Mouse (Mus musculus) c-Kit-negative CD71-positive TER-119-positive erythroid progenitor cells, embryonic 14.5 days (primary cell): ENCODE data around the gene Pknox2.

ENCODE experiments used
- DNase-seq: peaks from one replicate; pipeline ENCODE4 v3.0.0-alpha.2; 2013; ENCODE audit warnings: low read depth, low spot score

Gene Pknox2

DNA sequence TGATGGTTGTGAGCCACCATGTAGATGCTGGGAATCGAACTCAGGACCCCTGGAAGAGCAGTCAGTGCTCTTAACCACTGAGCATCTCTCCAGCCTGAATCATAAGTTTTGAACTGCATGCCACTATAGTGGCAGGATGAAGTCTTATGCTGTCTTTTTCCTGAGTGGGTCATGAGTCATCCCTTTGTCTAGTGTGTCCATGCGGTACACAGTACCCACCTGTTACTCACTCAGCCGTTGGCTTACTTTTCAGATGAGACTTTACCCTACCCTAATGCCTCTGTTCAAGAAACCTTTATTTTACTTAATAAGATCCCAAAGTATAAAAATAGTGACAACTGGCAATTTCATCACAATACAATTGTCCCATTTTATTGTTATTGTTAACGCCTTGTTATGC is 95.5 kb downstream of the Pknox2 start:
- no peak for DNase-seq

DNA sequence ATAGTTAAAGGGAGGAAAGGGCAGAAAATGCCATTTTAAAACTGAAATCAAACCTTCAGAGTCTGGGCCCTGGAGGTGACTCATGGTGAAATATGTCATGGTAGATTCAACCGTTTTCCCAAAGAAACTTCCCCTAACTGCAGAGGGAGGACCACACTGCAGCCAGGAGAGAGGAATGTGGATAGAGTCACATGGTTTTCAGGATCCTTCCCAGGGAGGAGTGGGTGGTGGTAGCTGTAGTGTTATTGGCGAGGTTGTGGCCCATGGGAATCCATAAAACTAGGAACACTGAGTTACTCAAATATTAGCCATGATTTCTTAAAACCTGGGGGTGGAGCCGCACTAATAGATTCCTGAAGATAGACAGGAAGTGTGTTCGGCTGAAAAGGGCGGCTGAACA is 99.7 kb downstream of the Pknox2 start:
- no peak for DNase-seq

DNA sequence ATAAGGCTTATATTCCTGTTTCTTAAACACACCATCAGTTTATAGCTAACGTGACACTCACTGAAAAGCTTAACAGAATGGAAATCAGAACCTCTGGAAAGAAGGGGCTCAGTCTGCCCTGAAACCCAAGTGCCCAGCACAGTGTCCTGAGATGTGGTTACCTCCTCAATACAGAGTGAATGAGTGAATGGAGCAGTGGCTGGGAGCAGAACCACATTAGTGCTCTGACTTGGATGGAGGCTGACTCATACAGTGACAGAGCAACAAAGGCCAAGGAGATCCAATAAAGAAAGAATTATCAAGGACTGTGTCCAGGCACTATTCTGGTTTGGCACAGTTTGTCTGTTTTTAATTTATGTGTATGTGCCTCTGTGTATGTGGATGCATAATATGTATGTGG is 101.3 kb downstream of the Pknox2 start:
- no peak for DNase-seq

DNA sequence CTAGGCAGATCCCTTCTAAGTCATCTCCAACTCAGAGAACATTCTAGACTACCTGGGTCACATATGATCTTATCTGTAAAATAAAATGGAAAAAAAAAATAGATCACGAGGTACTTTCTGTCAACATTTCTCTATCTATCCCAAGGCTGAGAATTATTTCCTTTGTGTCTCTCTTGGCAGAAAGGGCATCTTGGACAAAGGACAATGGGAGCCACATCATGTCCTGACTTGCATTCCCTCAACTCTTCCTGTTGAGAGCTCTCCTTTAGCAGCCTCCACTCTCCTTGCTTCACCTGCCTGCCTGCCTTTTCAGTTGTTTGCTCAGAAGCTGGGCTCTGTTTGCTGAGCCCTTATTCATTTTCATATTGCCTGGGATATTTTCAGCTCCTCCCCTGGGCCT is 103.0 kb downstream of the Pknox2 start:
- no peak for DNase-seq

DNA sequence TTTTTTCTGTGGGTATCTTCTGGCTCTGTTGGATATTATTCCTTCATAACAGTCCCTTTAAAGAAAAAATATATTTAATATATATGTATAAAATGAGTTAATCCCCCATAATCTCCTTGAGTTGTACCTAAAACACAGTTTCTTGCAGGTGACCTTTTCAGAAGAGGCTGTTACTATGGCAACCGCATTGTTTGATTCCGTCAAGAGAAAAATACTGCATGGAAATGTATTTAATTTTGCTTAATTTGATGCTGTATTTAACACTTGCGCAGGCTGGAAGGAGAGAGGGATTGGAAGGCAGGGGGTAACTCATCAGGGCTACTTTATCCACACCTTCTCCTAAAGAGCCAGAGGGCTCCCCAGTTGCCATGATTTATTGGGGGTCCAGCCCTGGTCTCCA is 108.3 kb downstream of the Pknox2 start:
- DNase-seq = no peak

DNA sequence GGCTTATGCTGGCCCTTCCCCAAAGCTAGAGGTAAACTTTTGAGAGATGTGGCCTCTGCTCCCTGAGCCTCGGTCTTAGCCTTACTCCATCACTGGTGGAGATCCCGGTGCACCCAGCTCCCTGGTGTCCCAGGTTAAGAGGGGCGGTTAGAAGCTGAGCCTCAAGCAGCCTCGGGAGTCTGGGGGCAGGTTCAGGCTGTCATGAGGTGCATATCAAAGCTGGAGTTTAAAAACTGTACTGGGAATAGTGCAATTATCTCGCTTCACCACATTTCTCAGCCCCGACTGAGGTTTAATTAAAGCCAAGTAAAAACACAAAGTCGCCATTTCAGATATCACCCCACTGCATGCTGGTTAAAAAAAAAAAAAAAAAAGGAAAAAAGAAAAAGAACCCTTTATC is 108.8 kb downstream of the Pknox2 start:
- DNase-seq = no peak

DNA sequence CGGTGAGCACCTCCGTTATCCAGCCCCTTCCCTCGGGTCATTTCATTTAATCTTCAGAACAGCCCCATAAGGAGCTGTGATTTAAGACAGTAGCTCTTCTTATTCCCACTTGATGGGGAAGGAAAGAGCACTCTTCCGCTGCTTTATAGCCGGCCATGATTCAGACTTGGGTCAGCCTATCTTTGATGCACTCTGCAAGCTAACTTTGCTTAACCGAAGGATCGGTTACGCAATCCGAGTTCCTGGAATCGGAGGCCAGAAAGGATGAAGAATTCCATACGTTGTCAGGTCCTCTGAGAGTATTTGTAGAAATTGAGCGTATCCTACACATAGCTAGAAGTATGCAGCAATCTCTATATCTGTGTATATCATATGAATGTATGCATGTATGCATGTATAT is 109.8 kb downstream of the Pknox2 start:
- no peak for DNase-seq

DNA sequence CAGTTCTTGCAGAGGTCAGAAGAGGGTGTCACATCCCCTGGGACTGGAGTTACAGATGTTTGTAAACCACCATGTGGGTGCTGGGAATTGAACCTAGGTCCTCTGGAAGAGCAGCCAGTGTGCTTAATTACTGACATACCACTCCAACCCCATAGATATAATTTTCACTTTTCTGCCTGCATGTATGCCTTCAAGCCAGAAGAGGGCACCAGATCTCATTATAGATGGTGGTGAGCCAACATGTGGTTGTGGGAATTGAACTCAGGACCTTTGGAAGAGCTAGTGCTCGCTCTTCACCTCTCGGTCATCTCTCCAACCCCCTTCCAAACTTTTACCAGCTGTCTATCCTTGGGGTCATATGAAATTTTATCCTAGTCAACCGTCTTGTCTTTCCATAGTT is 112.0 kb downstream of the Pknox2 start:
- DNase-seq = no peak

DNA sequence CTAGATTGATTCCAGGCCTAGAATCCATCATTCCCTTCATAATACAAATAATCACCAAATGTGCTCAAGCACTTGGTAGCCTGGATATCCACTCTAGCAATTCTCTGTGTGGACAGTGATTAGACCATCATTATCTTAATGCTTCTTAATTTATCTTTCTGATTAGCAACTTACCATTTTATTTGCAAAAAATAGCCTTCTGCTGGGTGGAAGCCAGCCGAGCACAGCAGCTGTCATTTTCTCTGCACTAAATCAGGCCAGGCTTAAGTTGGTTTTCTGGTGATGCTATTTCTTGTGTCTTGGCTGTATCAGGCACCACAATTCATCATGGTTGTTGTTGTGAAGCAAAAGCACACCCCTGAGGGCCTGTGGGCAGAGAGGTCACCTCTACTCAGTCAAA is 112.9 kb downstream of the Pknox2 start:
- DNase-seq = no peak

DNA sequence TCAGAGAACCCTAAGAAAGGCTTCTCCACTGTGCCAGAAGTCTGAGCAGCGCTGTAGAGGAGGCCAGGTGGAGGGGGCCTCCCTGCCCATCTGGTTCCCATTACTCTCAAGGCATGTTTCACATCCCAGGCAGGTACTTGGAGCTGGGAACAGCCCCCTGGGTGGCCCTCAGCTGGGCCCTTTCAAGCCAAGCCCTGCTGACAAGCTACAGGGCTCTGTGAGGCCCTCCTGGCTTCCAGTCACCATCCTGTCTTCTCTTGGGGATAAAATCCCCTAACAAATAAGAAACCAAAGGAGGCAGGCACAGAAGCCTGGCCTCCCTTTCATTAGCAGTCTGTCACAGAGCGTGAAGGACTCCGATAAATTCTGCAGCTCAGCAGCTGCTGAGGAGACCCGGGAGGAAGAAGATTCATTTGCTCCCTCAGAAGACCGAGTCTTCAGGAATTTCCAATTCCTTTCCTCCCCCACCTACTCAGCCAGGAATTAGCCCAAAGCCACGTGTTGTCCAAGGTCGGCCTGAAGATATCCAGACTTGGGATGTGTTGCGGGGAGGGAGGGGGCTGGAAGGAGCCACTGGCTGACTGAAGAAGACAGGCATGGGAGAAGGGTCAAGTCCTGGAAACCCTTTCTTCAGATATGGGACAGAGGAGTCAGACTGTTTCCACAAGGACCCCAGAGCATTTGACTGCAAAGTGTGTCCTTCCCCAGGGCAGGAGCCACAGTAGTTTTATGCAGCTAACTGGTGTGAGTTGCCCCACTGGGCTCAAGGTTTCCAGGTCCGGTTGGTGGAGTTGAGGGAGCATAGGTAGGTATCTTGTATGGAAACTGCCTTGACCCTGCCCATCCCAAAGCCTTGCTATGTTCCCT is 116.6 kb downstream of the Pknox2 start:
- DNase-seq = no peak

DNA sequence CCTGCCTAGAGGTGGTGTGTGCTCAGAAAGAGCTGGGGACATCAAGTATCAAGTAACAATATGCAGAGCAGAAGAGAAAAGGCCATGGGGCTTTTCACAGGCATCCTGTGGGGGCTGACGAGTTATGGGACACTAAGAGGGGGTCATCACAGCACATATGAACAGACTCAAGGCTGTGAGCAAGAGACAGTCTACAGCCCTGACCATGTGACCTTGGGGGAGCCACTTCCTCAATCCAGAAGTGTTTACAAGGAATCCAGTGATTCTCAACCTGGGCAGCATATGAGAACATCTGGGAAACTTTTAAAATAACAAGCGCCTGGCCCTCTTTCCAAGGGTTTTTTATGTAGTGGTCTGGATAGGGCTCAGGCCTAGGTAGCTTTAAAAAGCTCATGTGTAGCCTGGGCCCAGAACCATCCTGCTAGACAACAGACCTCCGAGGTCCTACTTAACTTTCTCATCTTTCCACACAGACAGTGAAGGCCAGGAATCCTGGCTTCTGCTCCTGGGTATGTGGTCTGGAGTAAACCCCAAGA is 117.3 kb downstream of the Pknox2 start:
- DNase-seq = no peak

DNA sequence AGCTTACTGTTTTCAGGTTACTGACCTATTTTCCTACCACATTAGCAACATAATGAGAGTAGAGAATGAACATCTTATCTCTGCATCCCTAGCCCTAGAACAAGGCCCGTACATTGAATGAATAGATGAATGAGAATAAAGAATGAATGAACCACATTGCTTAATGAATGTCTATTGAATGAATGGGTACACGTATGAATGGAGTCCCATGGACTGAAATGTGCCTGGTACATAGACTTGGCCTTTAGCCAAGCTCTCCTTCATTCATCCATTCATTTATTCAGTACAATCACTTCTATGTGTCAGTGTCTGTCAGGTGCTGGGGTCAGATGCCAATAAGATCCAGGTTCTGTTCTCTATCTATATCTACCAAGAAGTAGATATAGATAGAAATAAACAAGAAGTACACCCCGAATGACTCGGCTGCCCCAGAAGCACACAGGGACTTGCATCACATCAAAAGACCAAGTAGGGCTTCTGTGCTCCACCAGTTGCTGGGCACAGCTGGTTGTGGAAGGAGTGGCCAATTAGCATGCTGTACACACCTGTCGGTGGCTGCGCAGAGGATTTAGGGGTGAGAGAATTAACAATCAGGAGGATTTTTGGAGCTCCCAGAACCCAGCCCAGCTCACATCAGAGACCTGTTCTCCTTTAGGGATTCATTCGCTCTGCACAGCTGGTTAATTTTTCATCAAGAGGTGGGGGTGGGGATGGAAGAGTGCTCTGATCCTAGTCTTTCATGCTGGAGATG is 119.2 kb downstream of the Pknox2 start:
- DNase-seq = no peak

DNA sequence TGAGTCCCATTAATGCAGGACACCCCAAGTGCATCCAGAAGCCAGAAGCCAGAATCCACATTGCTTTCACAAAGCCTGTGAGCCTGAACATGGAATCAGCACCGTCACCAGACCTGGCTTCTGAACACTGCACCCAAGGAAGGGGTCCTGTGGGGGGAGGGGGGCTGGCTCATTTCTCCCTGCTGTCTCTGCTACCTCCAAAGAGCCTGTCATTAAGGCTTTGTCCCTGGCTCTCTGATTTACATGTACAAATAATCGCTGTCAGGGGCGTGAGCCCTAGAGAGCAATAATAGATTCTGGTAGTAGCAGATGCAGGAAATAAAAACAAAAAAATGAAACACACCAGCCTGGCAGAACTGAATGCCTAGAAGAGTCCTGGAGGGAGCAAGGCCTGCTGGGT is 121.3 kb downstream of the Pknox2 start:
- no peak for DNase-seq

DNA sequence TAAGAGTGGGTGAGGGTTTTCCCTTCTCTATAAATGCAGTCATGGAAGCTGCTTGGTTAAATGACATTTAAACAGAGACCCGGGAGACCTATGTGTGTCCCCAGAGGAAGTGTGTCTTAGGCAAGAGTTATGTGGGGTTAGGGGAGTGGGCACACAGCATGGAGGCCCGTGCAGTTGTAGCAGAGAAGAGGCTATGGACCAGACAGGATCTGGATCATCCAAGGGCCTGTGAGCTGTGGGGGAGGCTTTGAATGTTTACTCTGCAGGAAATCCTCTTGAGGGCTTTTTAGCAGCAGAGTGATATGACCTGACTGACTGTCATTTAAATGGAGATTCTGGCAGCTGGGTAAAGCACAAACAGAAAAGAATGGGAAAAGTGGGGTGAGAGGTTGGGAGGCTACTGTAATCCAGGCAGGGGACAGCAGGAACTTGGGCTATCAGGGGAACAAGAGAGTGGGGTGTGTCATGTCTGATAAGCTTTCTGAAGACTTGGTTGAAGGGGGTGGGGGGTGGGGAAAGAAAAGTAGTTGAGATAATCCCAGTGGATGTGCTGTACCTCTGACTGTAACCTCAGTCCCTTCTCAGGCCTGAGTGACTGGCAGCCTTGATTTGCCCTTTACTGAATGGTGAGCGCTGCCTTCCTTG is 125.5 kb downstream of the Pknox2 start:
- no peak for DNase-seq

DNA sequence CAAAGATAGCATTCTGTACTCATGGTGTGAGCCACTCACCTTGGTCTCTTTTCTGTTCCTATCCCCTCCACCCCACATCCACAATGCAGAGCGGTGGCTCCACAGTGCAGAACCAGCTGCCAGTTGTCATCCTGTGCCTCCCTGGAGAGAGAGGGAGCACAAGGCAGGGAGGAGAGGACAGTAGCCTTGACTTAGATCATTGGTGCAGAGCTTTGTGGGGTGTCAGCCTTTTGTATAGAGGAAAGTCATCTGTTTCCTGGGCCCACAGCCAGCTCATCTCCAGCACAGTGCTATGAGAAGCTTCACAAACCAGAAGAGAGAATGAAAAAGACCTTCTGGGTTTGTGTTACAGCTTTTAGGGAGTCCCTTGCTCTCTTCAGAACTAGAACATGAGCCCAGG is 129.1 kb downstream of the Pknox2 start:
- no peak for DNase-seq

DNA sequence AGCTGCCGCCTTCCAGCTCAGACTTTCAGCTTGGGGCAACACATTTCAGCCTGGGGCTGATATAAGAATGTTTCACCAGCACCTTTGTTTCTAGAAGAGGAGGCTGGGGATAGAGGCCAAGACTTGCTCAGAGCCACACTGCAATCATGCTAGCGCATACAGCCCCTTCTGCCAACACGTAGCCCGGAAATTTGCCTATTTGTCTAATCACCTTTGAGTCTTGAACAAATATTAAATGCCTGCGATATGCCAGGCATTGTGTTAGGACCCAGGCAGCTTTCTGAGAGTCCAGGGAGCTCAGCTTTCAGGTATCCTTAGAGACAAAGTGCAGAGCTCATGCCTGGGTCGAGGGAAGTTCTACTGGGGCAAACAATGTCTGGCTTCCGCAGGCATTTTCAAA is 130.0 kb downstream of the Pknox2 start:
- DNase-seq = no peak

DNA sequence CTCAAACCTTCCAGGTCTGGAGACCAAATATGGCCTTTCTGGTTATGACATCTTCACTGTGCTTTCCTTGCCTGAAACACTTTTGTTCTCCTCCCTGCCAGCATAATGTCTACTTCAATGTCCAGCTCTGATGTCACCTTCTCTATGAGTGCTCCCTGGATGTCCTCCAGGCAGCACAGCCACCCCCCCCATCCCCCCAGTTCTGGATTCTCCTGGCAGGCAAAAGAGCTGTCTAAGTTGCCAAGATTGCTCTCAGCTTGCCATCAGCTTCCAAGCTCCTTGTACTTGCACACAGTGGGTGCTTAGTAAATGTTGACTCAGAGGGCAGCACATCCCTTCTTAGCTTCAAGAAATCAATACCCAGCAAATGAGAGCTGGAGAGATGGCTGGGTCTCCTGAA is 131.0 kb downstream of the Pknox2 start:
- DNase-seq = no peak

DNA sequence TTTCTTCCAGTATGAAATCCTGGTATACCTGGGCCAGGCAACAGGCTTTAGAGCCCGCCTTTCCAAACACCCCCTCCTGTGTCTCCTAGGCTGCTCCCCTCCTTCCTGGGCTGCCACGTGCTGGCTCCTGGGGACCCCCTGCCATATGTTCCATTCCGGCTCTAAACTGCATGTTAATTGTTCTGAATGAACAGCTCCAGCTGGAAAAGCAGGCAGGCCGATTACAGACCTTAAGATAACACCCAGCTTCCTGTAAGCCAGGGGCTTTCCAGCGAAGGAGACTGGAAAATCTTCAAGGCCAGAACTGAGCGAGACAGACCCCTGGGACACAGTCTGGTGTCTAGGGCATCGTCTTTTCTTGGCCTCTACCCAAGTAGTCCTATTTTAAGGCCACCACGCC is 133.6 kb downstream of the Pknox2 start:
- DNase-seq = no peak

DNA sequence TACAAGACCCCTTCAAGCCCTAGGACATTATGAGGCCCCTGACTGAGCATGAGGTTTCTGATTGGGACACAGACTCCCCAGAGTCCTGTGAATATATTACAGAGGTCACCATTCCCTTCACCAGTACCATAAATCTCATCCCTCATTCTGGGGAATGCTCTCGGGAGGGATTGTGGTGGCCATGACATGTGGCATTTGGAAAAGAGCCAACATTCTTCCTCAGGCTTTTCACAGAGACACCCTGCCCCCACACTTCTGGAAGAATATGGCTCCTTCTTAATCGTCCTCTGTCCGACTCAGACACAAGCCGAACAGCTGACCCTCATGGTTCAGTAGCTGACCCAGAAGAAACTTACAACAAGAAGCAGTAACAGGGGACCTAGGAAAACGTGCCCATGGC is 139.1 kb downstream of the Pknox2 start:
- DNase-seq = no peak

DNA sequence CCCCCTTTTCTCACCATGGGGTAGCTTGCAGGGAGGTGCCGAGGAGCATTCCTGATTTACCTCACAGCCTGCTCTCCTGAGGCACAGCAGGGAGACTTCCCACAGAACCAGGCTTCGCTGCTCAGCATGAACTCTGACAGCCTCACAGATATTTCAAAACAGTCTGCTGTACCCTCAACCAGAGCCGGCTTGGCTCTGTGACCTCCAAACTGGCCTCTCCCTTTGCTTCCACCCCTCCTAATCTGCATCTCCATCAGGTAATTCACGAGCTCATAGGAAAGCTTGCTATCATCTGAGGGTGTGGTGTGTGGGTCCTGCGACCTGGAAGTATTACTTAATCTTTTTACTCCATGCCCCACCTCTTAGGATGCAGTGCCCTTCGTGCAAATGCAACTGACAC is 142.5 kb downstream of the Pknox2 start:
- DNase-seq = no peak

DNA sequence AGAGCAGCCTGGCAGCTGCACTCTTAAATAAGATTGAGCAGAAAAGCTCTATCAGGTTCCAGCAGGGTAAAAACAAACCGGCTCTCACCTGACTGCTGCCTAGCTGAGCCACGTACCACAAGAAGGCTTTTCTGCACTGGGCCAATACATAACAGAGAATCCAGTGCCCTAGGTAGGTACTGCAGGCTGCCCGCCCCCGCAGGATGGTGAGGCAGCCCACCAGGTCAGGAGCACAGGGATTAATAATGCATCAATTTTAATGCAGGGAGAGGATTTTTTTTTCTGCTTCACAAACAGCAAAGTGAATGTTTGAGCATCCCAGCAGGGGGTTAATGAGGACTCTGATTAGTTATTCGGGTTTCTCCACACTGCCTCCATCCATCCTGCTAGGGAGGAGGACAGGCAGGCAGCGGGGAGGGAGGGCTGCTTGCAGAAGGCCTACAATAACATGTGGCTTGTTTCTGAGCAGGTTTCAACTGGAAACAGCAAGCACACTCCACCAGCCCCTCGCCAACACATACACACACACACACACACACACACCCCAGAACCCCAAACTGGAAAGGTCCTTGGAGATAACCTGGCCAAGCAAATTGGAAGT is 145.2 kb downstream of the Pknox2 start:
- no peak for DNase-seq

DNA sequence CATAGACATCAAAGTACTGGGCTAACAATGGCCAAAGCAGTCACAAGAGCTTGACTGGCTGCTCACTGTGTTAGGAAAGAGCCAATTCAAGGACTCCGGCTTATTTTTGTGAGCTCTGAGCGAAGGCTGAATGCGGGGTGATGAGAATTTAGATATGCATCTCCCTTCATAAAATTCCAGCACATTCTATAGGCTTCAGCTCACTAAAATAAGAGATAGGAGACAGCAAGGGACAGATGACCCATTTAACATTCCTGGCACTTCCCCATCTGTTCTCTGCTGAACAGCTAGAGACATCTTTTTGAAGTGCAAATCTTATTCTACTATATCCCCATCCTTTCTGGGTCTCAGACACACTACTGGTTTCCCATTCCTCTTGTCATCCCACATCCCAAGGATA is 147.8 kb downstream of the Pknox2 start:
- DNase-seq = no peak
